Mouse (Mus musculus) CD8-positive naive resting alpha-beta T cell, adult 2 months (primary cell): ENCODE results near the gene Gm6588.
A peak's percentile ranks its signal among the peaks of the same experiment; 100 is the strongest.
"Not testable (repeated sequence)": the region's sequence is repeated elsewhere in the genome, so short reads cannot be mapped to it uniquely, and the experiment has no call there.

Experiments
- DNase-seq, 2 experiments: peaks; one replicate each; pipeline ENCODE4 v3.0.0; 2022; ENCODE audit warnings: low read depth in 2 of 2, low spot score in 2 of 2

The Gm6588 gene

GRCm38 (mm10) chr5:112448747-112449440, at the start of gene Gm6588:
Gm6588 (plus strand) TSS chr5:112449426.
- no peak for DNase-seq

- DNase-seq, result no peak
Measured at GRCm38 (mm10) chr5:112402437-112402836, 46.8 kb upstream of the Gm6588 start.

GRCm38 (mm10) chr5:112406017-112406416, 43.2 kb upstream of the Gm6588 start:
- DNase-seq, result no peak

GRCm38 (mm10) chr5:112409274-112409673, 40.0 kb upstream of the Gm6588 start:
- DNase-seq, result no peak

DNA sequence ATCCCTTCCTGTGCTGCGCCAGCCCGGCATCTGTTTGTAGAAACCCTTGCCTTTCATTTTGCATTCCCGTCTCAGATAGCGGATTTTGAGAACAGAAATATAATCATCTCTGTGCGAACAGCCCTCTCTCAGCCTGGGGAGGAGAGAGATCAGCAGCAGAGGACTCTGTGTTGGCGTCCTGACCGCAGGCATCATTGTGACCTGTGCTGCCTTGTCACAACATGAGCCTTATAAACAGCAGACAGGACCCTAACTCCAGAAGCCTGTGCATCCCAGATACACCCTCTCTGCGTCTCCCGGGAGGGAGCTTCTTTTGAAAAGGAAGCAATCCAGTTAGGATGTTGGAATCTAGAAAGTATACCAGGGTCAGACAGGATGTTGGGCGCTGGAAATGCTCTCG, 38.2 kb upstream of the Gm6588 start:
- no peak for DNase-seq

DNA sequence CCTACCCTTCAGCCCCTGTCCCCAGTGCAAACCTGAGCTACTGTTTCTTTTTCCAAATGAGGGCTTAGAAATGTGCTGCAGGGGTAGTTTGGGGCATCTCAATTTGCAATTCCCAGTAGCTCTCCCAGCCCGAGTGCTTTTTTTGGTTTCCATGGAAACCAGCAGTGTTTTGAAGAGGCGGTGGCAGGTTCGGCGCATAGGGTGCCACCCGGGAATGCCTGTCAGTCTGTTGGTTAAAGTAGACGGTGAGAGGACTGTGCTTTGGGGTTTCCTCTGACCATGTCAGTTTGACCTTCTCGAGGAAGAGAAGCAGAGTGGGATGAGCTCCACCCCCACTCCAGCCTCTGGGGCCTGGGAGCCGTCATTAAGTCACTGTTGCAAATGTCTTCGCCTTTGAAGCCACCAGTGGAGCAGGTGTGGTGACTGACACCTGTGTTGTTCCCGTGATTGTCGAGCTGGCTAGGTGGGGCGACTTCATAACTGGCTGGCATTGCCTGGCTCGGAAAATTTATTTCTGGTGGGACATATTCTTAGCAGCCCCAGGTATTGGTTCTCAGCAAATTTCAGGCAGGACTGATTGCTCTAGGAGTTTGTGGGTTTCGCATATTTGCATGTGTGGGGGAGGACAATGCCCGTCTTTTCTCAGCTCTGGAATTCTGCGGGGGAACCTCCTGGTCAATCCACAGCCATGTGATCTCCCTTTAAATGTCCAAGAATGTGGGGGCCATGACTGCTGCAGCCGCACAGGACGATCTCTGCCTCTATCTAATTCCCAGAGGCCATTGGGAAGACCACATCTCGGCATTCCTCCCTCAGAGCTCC, 37.5 kb upstream of the Gm6588 start:
- DNase-seq, result no peak

DNA sequence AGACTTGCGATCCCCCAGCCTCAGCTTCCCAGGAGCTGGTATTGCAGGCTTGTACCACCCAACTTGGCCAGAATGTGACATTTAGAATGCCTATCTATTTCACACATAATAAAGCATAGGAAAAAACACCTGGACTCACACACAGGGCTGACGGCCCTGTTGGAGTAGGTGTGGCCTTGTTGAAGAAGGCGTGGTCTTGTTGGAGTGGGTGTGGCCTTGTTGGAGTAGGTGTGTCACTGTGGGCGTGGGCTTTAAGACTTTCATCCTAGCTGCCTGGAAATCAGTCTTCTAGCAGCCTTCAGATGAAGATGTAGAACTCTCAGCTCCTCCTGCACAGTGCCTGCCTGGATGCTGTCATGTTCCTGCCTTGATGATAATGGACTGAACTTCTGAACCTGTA, 36.4 kb upstream of the Gm6588 start:
- not testable (repeated sequence) for DNase-seq

DNA sequence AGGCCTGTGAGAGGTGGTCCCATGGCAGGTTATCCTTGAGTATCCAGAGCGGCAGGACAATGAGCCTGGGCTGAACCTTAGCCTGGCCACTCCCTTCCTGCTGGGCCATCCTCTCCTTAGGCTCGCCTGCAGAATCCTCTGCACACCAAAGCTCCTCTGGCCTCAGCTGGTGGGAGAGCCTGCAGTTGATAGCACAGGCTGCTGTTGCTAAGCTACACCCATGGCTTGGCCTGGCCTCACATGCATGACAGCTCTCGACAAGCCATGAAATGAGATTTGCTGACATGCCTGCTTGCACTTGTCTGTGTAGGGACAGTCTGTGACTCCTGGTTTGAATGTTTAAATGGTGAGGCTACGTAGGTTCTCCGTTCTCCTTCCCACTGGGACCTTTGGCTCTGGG, 32.6 kb upstream of the Gm6588 start:
- no peak for DNase-seq

- no peak for DNase-seq
Measured at GRCm38 (mm10) chr5:112418023-112418422, 31.2 kb upstream of the Gm6588 start.

- DNase-seq, result no peak
Measured at GRCm38 (mm10) chr5:112419535-112419934, 29.7 kb upstream of the Gm6588 start.

GRCm38 (mm10) chr5:112426635-112427034, 22.6 kb upstream of the Gm6588 start:
- no peak for DNase-seq

DNA sequence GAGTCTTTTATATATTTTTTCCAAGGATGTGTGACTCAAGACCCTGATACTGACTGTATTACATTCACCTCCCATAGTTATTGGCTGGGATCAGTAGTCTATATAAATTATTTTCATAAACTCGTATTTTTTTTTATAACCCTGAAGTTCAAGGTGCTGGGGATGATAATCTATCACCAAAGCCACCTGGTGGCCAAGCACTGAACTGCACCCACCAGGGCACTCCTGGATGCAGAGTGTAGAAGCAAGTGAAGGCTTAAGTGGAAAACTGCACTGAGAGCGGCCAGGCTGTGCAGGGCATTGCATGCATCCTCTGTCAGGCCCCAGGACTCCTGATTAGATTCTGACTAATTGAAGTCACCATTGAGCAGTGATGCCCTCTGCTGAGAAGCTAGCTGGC, 21.9 kb upstream of the Gm6588 start:
- DNase-seq, result peak; percentile 25 to 51

DNA sequence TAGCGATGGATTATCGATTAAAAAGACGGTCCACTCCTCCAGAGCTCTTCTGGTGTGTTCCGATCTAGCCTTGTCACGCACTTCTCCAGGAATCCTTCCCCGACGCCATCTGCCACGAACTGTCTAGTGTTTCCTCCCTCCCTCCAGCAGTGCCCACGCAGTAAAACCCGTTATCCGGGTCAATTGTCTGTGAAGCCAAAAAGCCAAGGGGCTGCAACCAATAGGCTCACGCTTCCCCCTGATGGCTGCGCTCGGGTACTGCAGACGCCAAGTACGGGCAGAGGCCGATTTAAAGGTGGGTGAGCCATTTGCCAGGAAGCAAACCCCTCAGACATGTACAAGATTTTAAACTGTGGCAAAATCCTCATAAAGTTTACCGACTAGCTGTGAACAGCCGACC, 20.3 kb upstream of the Gm6588 start:
- DNase-seq, result peak in 1 of 2 experiments; percentile 33

GRCm38 (mm10) chr5:112431120-112431775, 18.0 kb upstream of the Gm6588 start:
- no peak for DNase-seq

- no peak for DNase-seq
Measured at GRCm38 (mm10) chr5:112432033-112432432, 17.2 kb upstream of the Gm6588 start.

DNA sequence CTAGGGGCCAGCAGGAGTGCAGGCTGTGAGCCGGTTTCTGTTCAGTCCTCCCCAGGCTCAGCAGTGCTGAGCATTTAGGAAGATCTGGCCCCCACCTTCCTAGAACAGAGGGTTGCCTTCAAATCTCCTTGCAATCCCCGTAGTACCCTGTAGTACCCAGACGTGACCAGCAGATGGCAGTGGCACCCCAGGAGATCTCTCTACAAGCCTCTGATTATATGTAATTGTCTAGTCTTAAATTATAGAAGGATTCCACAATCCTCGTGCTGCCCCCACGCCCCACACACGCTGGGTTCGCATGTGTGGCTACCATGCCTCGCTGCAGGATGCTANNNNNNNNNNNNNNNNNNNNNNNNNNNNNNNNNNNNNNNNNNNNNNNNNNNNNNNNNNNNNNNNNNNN, 16.2 kb upstream of the Gm6588 start:
- DNase-seq, result peak; percentile 55 to 68

DNA sequence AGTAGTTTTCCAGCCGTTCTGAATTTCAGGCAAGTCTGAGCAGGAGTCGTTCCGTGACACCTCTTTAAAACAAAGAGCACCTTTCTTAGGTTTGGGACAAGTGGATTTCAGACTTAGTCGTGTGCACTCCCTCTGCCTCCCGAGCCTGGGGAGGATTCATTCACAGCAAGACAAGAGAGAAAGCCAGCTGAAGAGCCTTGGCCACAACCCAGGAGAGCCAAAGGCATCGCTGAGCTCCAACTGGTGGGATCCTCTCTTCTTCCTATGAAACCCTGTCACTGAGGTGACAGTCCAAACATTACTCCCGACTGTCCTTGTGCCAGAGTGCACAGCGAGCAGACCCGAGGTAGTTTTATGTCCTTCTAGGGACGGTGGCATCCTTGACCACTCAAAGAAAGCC, 10.7 kb upstream of the Gm6588 start:
- DNase-seq, result no peak

- no peak for DNase-seq
Measured at GRCm38 (mm10) chr5:112453088-112453487, 3.9 kb downstream of the Gm6588 start.

DNA sequence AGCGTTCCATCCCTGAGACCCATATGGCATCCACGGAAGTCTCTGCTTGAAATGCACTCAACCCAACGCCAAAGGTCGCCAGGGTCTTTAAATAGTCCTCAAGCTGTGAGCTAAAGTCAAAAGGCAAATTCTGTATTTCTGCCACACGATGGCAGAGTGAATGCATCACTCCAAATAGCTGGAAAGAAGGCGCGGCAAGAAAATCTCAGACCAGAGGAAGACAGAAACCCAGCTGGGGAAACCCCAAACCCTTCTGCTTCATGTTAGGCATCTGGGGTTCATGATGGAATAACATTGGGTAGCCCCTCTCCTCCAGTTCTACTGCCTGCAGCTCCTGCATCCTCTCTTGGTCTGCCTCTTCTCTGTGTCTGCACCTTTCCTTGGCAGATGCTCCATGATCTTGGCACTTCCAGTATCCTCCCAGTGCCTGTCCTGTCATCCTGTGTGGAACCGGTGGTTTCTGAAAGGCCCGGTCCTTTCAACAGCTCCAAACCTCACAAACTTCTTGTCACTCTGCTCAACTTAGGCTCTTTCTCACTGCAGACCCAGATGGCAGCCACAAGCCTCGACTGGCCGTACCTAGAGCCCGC, 5.8 kb downstream of the Gm6588 start:
- no peak for DNase-seq

DNA sequence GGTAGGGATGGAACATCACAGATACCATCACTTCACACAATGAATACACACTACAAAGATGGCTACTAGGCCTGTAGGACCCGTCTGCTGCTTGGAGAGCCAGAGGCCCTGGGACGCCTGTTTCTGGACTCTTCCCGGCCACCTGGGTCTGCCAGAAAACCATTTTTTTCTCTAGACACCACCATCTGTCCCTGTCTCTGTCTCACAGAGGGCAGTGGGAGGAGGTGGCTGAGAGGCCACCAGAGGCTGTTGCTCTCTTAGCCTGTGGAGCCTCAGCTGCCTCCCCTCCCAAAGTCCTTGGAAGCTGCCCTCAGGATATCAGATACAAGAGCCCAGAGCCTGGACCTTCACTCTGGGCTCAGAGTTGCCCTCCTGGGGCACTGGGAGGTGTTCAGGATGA, 10.7 kb downstream of the Gm6588 start:
- DNase-seq, result no peak

DNA sequence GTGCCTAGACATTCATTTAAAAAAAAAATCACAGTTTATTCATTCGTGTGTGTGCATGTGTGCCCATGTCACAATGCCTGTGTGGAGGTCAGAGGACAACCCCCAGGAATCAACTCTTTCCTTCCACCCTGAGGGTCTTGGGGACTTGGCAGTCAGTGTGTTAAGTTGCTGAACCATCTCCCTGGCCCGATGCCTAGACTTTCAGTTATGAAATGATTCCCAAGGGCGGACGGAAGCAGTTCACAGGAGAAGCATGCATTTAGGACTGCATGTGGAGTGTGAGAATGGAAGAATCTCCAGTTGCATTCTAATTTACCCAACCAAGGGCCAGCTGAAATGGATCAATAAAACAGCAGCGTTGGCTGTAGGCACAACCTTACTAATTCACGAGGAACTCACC, 17.1 kb downstream of the Gm6588 start:
- no peak for DNase-seq
